Mouse (Mus musculus) kidney, embryonic 15.5 days (tissue): ENCODE measurements around the gene Arhgap8. TPM values are rescaled to one million over a fixed set of nuclear protein-coding genes. Genes with fewer than 3 reads are reported as not detected.

ENCODE experiments used
- ATAC-seq: fragments of 200-750 bp; cut with Nextera tagmentation; replicated peaks from 2 replicates; pipeline ENCODE4 v1.8.0; 2017; ENCODE audit warnings: moderate TSS enrichment; ENCODE audit not compliant: low FRiP score
- H3K27ac ChIP-seq: fragments of 300-500 bp; sonication (generic); 2 replicates; pipeline ENCODE4 v1.5.1; 2015; ENCODE audit warnings: mild to moderate bottlenecking, inconsistent platforms
- H3K27me3 ChIP-seq: fragments of 300-500 bp; sonication (generic); 2 replicates; pipeline ENCODE4 v1.6.1; 2015; ENCODE audit warnings: inconsistent platforms
- H3K36me3 ChIP-seq: fragments of 300-500 bp; sonication (generic); 2 replicates; pipeline ENCODE4 v1.6.1; 2015; ENCODE audit warnings: inconsistent platforms
- H3K4me1 ChIP-seq: fragments of 300-500 bp; sonication (generic); 2 replicates; pipeline ENCODE4 v1.6.1; 2015; ENCODE audit warnings: inconsistent platforms
- H3K4me2 ChIP-seq: fragments of 300-500 bp; sonication (generic); 2 replicates; pipeline ENCODE4 v1.6.1; 2015; ENCODE audit warnings: moderate library complexity, mild to moderate bottlenecking, inconsistent platforms
- H3K4me3 ChIP-seq: fragments of 300-500 bp; sonication (generic); replicated peaks from 2 replicates; pipeline ENCODE4 v1.5.1; 2015; ENCODE audit warnings: mild to moderate bottlenecking, inconsistent platforms
- H3K9ac ChIP-seq: fragments of 300-500 bp; sonication (generic); 2 replicates; pipeline ENCODE4 v1.6.1; 2015; ENCODE audit warnings: mild to moderate bottlenecking, inconsistent platforms
- H3K9me3 ChIP-seq: fragments of 300-500 bp; sonication (generic); replicated peaks from 2 replicates; pipeline ENCODE4 v1.6.1; 2016; ENCODE audit warnings: inconsistent platforms
- WGBS: fragments of 180-500 bp; shearing (Covaris S2); methylation state at CpG from one replicate; pipeline ENCODE4 v1.1.7; 2015; ENCODE audit warnings: mixed read lengths; 5-methylcytosine and 5-hydroxymethylcytosine counted together
- polyA plus RNA-seq: library from polyadenylated mRNA; unstranded; fragments of >200 nt; fragmentation: Nextera tagmentation; extraction: Ambion mirVana; gene quantifications from 2 replicates; pipeline ENCODE4 v1.2.1, GENCODE M21; 2015

The Arhgap8 gene
- polyA plus RNA-seq, 1 experiment from 2014 or later, result 10.3 TPM

GRCm38 (mm10) chr15:84815171-84815570 is 95.3 kb downstream of the Arhgap8 start:
- H3K4me1 ChIP-seq, result no peaks in the 10 kb centered on the region
- 49% methylated on average over 4 of the region's 4 CpGs for WGBS
- H3K36me3 ChIP-seq, result no peaks in the 10 kb centered on the region
- no peak overlapping the region for H3K4me2 ChIP-seq
- no peaks in the 10 kb centered on the region for H3K9me3 ChIP-seq
- no peak overlapping the region for H3K9ac ChIP-seq
- no peak overlapping the region for H3K4me3 ChIP-seq
- no peak for ATAC-seq
- H3K27ac ChIP-seq, result no peak overlapping the region
- H3K27me3 ChIP-seq, result no peaks in the 10 kb centered on the region

GRCm38 (mm10) chr15:84817589-84817988 is 97.7 kb downstream of the Arhgap8 start:
- WGBS, result 85% methylated on average over 3 of the region's 3 CpGs
- no peak overlapping the region for H3K9ac ChIP-seq
- H3K4me2 ChIP-seq, result no peak overlapping the region
- no peaks in the 10 kb centered on the region for H3K4me1 ChIP-seq
- no peaks in the 10 kb centered on the region for H3K36me3 ChIP-seq
- H3K4me3 ChIP-seq, result no peak overlapping the region
- no peak overlapping the region for H3K27ac ChIP-seq
- no peaks in the 10 kb centered on the region for H3K27me3 ChIP-seq
- H3K9me3 ChIP-seq, result no peaks in the 10 kb centered on the region
- no peak for ATAC-seq

- Histone ChIP-seq H3K36me3 (no peaks in the 10 kb centered on the region), H3K9me3 (no peaks in the 10 kb centered on the region), H3K4me1 (no peaks in the 10 kb centered on the region), H3K4me2 (no peak overlapping the region), H3K4me3 (no peak overlapping the region), H3K9ac (no peak overlapping the region), H3K27ac (no peak overlapping the region), H3K27me3 (no peaks in the 10 kb centered on the region)
- ATAC-seq, result no peak
- 76% methylated on average over 11 of the region's 11 CpGs for WGBS
Observed at GRCm38 (mm10) chr15:84818284-84818683, 98.4 kb downstream of the Arhgap8 start.

GRCm38 (mm10) chr15:84820811-84821210 is 101.0 kb downstream of the Arhgap8 start:
- no peaks in the 10 kb centered on the region for H3K9me3 ChIP-seq
- no peaks in the 10 kb centered on the region for H3K36me3 ChIP-seq
- no peak overlapping the region for H3K27ac ChIP-seq
- no peaks in the 10 kb centered on the region for H3K4me1 ChIP-seq
- 86% methylated on average over 4 of the region's 4 CpGs for WGBS
- ATAC-seq, result no peak
- H3K27me3 ChIP-seq, result no peaks in the 10 kb centered on the region
- H3K9ac ChIP-seq, result no peak overlapping the region
- H3K4me3 ChIP-seq, result no peak overlapping the region
- H3K4me2 ChIP-seq, result no peak overlapping the region

Other genes with a start within 250 kb of the Arhgap8 start
- 14.4 and 16.2 TPM in 2 replicates for gene Rtl6, start 162.2 kb upstream of the Arhgap8 start, polyA plus RNA-seq
- gene Prr5, start 50.4 kb upstream of the Arhgap8 start, polyA plus RNA-seq, result 40.3 and 46.8 TPM in 2 replicates
- 0.23 and 0.49 TPM in 2 replicates for gene Phf21b, start 136.0 kb downstream of the Arhgap8 start, polyA plus RNA-seq
- 0.90 and 1.0 TPM in 2 replicates for gene Gm29666, start 200.0 kb downstream of the Arhgap8 start, polyA plus RNA-seq
- gene Nup50, start 203.4 kb downstream of the Arhgap8 start, polyA plus RNA-seq, result 41.1 and 42.9 TPM in 2 replicates